Mouse (Mus musculus): Measurements from ENCODE around the gene Gm21983. TPM values are rescaled to one million over a fixed set of nuclear protein-coding genes. Genes with fewer than 3 reads are reported as not detected.

Gm21983 gene
- total and polyA plus RNA-seq, 3 experiments: 0.22 TPM; not detected in 2

DNA sequence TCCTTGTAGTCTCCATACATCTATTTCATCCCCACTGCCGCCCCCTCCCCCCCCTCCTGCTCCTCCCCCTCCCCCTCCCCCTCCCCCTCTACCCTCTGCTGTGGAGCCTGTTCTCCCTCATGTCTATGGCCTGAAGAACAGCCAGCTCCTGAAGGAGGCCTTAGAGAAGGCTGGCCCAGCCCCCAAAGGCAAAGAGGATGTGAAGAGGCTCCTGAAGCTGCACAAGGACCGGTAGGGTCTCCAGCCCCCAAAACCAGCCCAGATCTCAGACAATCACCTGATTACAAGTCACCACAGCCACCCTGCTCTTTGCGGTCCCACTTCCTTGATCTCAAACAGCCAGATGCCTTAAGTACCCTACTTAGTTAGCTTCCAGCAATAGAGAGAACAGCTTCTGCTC is 16.2 kb upstream of the Gm21983 start:
- Histone ChIP-seq H3K4me3 (ENCODE audit: control insufficient read depth in 1 of 2, insufficient read depth in 1 of 2, low read depth in 2 of 2, low read length in 2 of 2) (no peak overlapping the region), H3K9ac (ENCODE audit: control insufficient read depth, low read depth, low read length, poor library complexity, severe bottlenecking) (no peak overlapping the region; the same call in 1 of the 2 replicates), H3K27ac (ENCODE audit: control insufficient read depth, low read depth, low read length) (no peak overlapping the region), H3K79me2 (ENCODE audit: control insufficient read depth, insufficient read depth, low read length, poor library complexity) (peaks cover 28% of the 10 kb centered on the region), H3K4me1 (ENCODE audit: control insufficient read depth in 1 of 2, insufficient read depth in 2 of 2, low read length in 2 of 2) (peaks cover 6 to 14% of the 10 kb centered on the region in 2 experiments; a peak in 3 of 4 replicates), H3K36me3 (ENCODE audit: control insufficient read depth in 1 of 2, insufficient read depth in 2 of 2, low read length in 2 of 2) (peaks cover 13 to 16% of the 10 kb centered on the region in 2 experiments), H3K27me3 (ENCODE audit: control insufficient read depth in 1 of 2, insufficient read depth in 2 of 2, low read length in 2 of 2) (no peaks in the 10 kb centered on the region), H3K9me3 (replicated peaks; ENCODE audit: insufficient read depth, low read length) (no peaks in the 10 kb centered on the region)
- DNase-seq (ENCODE audit: low read depth, low spot score): peak; percentile 14
- TF ChIP-seq RAD21 (IDR thresholded peaks at IDR 0.05; ENCODE audit: low read depth, low read length) (no peak), MAFK (IDR thresholded peaks at IDR 0.05; ENCODE audit: borderline replicate concordance, low read depth, low read length) (no peak), GATA1 (IDR thresholded peaks at IDR 0.05; ENCODE audit: low read depth, low read length) (no peak), POLR2AphosphoS2 (IDR thresholded peaks at IDR 0.05; ENCODE audit: low read length) (no peak), E2F4 (IDR thresholded peaks at IDR 0.05; ENCODE audit: borderline replicate concordance, low read depth, low read length) (no peak), CHD1 (IDR thresholded peaks at IDR 0.05; ENCODE audit: low read depth, low read length) (no peak), EP300 (IDR thresholded peaks at IDR 0.05; ENCODE audit: low read depth in 1 of 2, low read length in 2 of 2) (no peak), MEF2A (IDR thresholded peaks at IDR 0.05; ENCODE audit: extremely low read depth, insufficient replicate concordance, low read depth, low read length, poor library complexity, severe bottlenecking) (no peak), CHD2 (IDR thresholded peaks at IDR 0.05; ENCODE audit: low read length) (no peak), GABPA (IDR thresholded peaks at IDR 0.05; ENCODE audit: low read depth, low read length) (no peak), USF1 (IDR thresholded peaks at IDR 0.05; ENCODE audit: low read depth, low read length) (no peak), JUND (IDR thresholded peaks at IDR 0.05; ENCODE audit: low read depth, low read length) (no peak), UBTF (IDR thresholded peaks at IDR 0.05; ENCODE audit: borderline replicate concordance, insufficient read depth, low read depth, low read length) (no peak), CTCF (IDR thresholded peaks at IDR 0.05 in 2 of 3, conservative IDR thresholded peaks at IDR 0.05 in 1 of 3; ENCODE audit: control insufficient read depth in 1 of 3, insufficient read depth in 1 of 3, low read depth in 2 of 3, low read length in 3 of 3, poor library complexity in 1 of 3, severe bottlenecking in 1 of 3) (no peak), POLR2A (IDR thresholded peaks at IDR 0.05; ENCODE audit: control insufficient read depth in 1 of 2, insufficient read depth in 1 of 2, low read depth in 1 of 2, low read length in 2 of 2, poor library complexity in 1 of 2) (no peak), TBP (IDR thresholded peaks at IDR 0.05; ENCODE audit: low read depth, low read length) (no peak), NELFE (IDR thresholded peaks at IDR 0.05; ENCODE audit: low read depth, low read length) (no peak), MYB (IDR thresholded peaks at IDR 0.05; ENCODE audit: low read depth, low read length) (no peak)

DNA sequence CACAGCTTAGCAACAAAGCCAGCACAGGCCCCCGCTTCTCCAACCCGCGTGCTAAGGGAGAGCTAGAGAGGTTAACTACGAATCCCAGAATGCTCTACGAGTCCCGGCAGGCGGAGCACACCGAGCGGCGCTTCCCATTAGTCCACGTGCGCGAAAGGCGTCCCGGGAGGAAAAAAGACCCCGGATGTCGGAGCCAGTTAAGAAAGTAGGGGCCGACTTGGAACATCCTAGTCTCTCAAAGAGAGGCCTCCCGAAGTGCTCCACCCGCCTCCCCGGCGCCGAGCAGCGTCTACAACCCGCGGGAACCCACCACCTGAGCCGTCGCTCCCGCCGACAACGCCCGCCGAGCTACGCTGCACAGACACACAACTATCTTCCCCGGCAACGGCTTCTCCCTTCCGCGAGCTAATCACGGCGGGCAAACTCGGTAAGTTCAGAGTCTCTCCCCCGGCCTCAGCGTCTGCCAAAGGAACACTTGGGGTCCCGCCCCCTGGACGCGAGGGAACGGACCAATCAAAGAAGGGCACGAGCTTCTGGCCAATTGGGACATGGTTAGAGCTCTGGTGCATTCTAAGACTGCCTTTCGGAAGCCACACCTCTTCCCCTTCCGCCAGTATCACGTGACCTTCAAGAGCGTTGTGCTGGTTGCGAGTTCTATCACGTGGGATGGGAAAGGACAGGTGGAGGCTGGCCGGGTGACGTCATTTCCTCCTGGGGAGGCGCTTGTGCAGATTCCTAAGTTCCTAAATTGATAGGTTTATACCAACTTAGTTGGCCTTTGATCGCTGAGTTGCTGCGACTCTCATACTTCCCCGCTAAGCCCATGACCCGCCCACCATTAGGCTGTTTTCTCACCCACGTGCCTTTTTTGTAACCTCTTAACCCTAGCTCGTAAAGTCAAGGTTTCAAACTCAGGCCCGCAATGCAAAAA is 15.1 kb upstream of the Gm21983 start, which contains the start of the genes BC024978 and Snrpa:
Gene BC024978, plus strand, starts transcription at position 101 of the 931 bp plus-strand sequence.
Gene Snrpa, minus strand, starts transcription at position 591 of the 931 bp plus-strand sequence.
- Histone ChIP-seq H3K4me3 (ENCODE audit: control insufficient read depth in 1 of 2, insufficient read depth in 1 of 2, low read depth in 2 of 2, low read length in 2 of 2) (peak within 1 kb of the TSS; percentile 72 to 93), H3K36me3 (ENCODE audit: control insufficient read depth in 1 of 2, insufficient read depth in 2 of 2, low read length in 2 of 2) (peaks cover 16% of the 10 kb centered on the region in 2 experiments), H3K9ac (ENCODE audit: control insufficient read depth, low read depth, low read length, poor library complexity, severe bottlenecking) (peak within 1 kb of the TSS; percentile 96), H3K9me3 (replicated peaks; ENCODE audit: insufficient read depth, low read length) (no peaks in the 10 kb centered on the region), H3K27me3 (ENCODE audit: control insufficient read depth in 1 of 2, insufficient read depth in 2 of 2, low read length in 2 of 2) (no peaks in the 10 kb centered on the region), H3K4me1 (ENCODE audit: control insufficient read depth in 1 of 2, insufficient read depth in 2 of 2, low read length in 2 of 2) (peaks cover 6 to 14% of the 10 kb centered on the region in 2 experiments; a peak in 3 of 4 replicates), H3K79me2 (ENCODE audit: control insufficient read depth, insufficient read depth, low read length, poor library complexity) (peaks cover 29% of the 10 kb centered on the region), H3K27ac (ENCODE audit: control insufficient read depth, low read depth, low read length) (peak within 1 kb of the TSS; percentile 97)
- DNase-seq (ENCODE audit: low read depth, low spot score): peak; percentile 100
- peak; percentile 87 for TF ChIP-seq ETS1 (IDR thresholded peaks at IDR 0.05; ENCODE audit: low read depth, low read length)
- peak; percentile 7; the same call in 1 of the 2 replicates for TF ChIP-seq CHD1 (IDR thresholded peaks at IDR 0.05; ENCODE audit: low read depth, low read length)
- TF ChIP-seq CTCF (IDR thresholded peaks at IDR 0.05 in 2 of 3, conservative IDR thresholded peaks at IDR 0.05 in 1 of 3; ENCODE audit: control insufficient read depth in 1 of 3, insufficient read depth in 1 of 3, low read depth in 2 of 3, low read length in 3 of 3, poor library complexity in 1 of 3, severe bottlenecking in 1 of 3): no peak
- TF ChIP-seq MYC (IDR thresholded peaks at IDR 0.05; ENCODE audit: low read depth, low read length): peak; percentile 96
- TF ChIP-seq MAZ (IDR thresholded peaks at IDR 0.05; ENCODE audit: low read depth, low read length): peak; percentile 22; the same call in 1 of the 2 replicates
- TF ChIP-seq MAX (IDR thresholded peaks at IDR 0.05; ENCODE audit: low read length): peak; percentile 99
- no peak for TF ChIP-seq RAD21 (IDR thresholded peaks at IDR 0.05; ENCODE audit: low read depth, low read length)
- TF ChIP-seq ZMIZ1 (IDR thresholded peaks at IDR 0.05; ENCODE audit: low read depth, low read length): peak; percentile 66
- peak; percentile 85 for TF ChIP-seq NELFE (IDR thresholded peaks at IDR 0.05; ENCODE audit: low read depth, low read length)
- TF ChIP-seq MXI1 (IDR thresholded peaks at IDR 0.05; ENCODE audit: low read depth, low read length): peak; percentile 96
- TF ChIP-seq SIN3A (IDR thresholded peaks at IDR 0.05; ENCODE audit: low read length): peak; percentile 90
- no peak for TF ChIP-seq SMC3 (IDR thresholded peaks at IDR 0.05; ENCODE audit: low read depth, low read length)
- peak; percentile 85 for TF ChIP-seq ELF1 (IDR thresholded peaks at IDR 0.05; ENCODE audit: low read depth, low read length)
- TF ChIP-seq RCOR1 (IDR thresholded peaks at IDR 0.05; ENCODE audit: low read depth, low read length): no peak
- no peak for TF ChIP-seq ZKSCAN1 (IDR thresholded peaks at IDR 0.05; ENCODE audit: low read depth, low read length)
- TF ChIP-seq MYB (IDR thresholded peaks at IDR 0.05; ENCODE audit: low read depth, low read length): no peak
- peak; percentile 79; the same call in 1 of the 2 replicates for TF ChIP-seq JUND (IDR thresholded peaks at IDR 0.05; ENCODE audit: low read depth, low read length)
